Mouse (Mus musculus) regulatory T cell (primary cell): ENCODE results near the gene Abcc4.

Source experiments
- in situ Hi-C: fragments of 300-600 bp; cut with MboI, MseI; formaldehyde crosslinking; loops from one replicate; pipeline ENCODE4 v1.15.1; 2025; ENCODE audit warnings: high pct_unique_total_duplicates

Abcc4 gene

GRCm38 (mm10) chr14:118681087-118681486 is 24.9 kb downstream of the Abcc4 start:
- in situ Hi-C loops, result loop anchor here (25.0 kb wide), 1 partner anchor 1606 kb away; the partner anchor contains the start of gene Mbnl2

GRCm38 (mm10) chr14:118678279-118678985 is 27.6 kb downstream of the Abcc4 start:
- in situ Hi-C loops, result loop anchor here (5.0 to 25.0 kb wide), 2 partner anchors 254 to 1609 kb away; partner anchors contain the start of gene Mbnl2

- in situ Hi-C loops, result loop anchor here (5.0 to 25.0 kb wide), 2 partner anchors 256 to 1611 kb away; partner anchors contain the start of gene Mbnl2
Observed at GRCm38 (mm10) chr14:118676308-118676994, 29.6 kb downstream of the Abcc4 start.

- in situ Hi-C loops, result loop anchor here (5.0 to 25.0 kb wide), 3 partner anchors 33 to 1613 kb away; partner anchors contain the start of genes Abcc4 and Mbnl2
Observed at GRCm38 (mm10) chr14:118674705-118675139, 31.3 kb downstream of the Abcc4 start.

- in situ Hi-C loops, result loop anchor here (5.0 kb wide), 1 partner anchor 33 kb away; the partner anchor contains the start of gene Abcc4
Observed at GRCm38 (mm10) chr14:118674224-118674623, 31.8 kb downstream of the Abcc4 start.

GRCm38 (mm10) chr14:118673501-118673900 is 32.5 kb downstream of the Abcc4 start:
- in situ Hi-C loops, result loop anchor here (5.0 kb wide), 1 partner anchor 34 kb away; the partner anchor contains the start of gene Abcc4

GRCm38 (mm10) chr14:118672931-118673330 is 33.1 kb downstream of the Abcc4 start:
- in situ Hi-C loops, result loop anchor here (5.0 kb wide), 1 partner anchor 34 kb away; the partner anchor contains the start of gene Abcc4

GRCm38 (mm10) chr14:118667499-118667898 is 38.5 kb downstream of the Abcc4 start:
- in situ Hi-C loops, result no loop called here

GRCm38 (mm10) chr14:118664661-118665060 is 41.4 kb downstream of the Abcc4 start:
- in situ Hi-C loops, result no loop called here

- in situ Hi-C loops, result no loop called here
Observed at GRCm38 (mm10) chr14:118662625-118663276, 43.3 kb downstream of the Abcc4 start.

GRCm38 (mm10) chr14:118662124-118662523 is 43.9 kb downstream of the Abcc4 start:
- in situ Hi-C loops, result no loop called here

- in situ Hi-C loops, result no loop called here
Observed at GRCm38 (mm10) chr14:118659230-118659629, 46.8 kb downstream of the Abcc4 start.

- in situ Hi-C loops, result no loop called here
Observed at GRCm38 (mm10) chr14:118658328-118658692, 47.7 kb downstream of the Abcc4 start.

- in situ Hi-C loops, result no loop called here
Observed at GRCm38 (mm10) chr14:118657673-118658327, 48.2 kb downstream of the Abcc4 start.

- in situ Hi-C loops, result no loop called here
Observed at GRCm38 (mm10) chr14:118657206-118657605, 48.8 kb downstream of the Abcc4 start.

- in situ Hi-C loops, result no loop called here
Observed at GRCm38 (mm10) chr14:118656036-118656435, 50.0 kb downstream of the Abcc4 start.

GRCm38 (mm10) chr14:118654903-118655302 is 51.1 kb downstream of the Abcc4 start:
- in situ Hi-C loops, result no loop called here

GRCm38 (mm10) chr14:118651704-118652439 is 54.1 kb downstream of the Abcc4 start:
- in situ Hi-C loops, result no loop called here

GRCm38 (mm10) chr14:118649895-118650256 is 56.1 kb downstream of the Abcc4 start:
- in situ Hi-C loops, result no loop called here

- in situ Hi-C loops, result no loop called here
Observed at GRCm38 (mm10) chr14:118649199-118649894, 56.7 kb downstream of the Abcc4 start.
